Mouse (Mus musculus) CH12.LX (cell line): ENCODE measurements around the gene Rnf182. TPM values are rescaled to one million over a fixed set of nuclear protein-coding genes. Genes with fewer than 3 reads are reported as not detected.

Source experiments
- DNase-seq: peaks from one replicate; pipeline ENCODE4 v3.0.0-alpha.2; 2013; ENCODE audit errors: extremely low read depth
- H3K27ac ChIP-seq: 2 replicates; pipeline ENCODE4 v1.5.1; 2012; ENCODE audit warnings: low read depth, mild to moderate bottlenecking, control low read depth, moderate library complexity; ENCODE audit not compliant: insufficient read depth
- H3K27me3 ChIP-seq: replicated peaks from 2 replicates; pipeline ENCODE3; 2012; ENCODE audit warnings: inconsistent platforms
- H3K36me3 ChIP-seq, 2 experiments: replicated peaks in 1 of 2; 2 replicates each; pipeline versions ENCODE3 to v1.6.1; 2012; ENCODE audit warnings: inconsistent platforms in 1 of 2, low read length in 1 of 2, mild to moderate bottlenecking in 1 of 2, mixed read lengths in 1 of 2, moderate library complexity in 1 of 2; ENCODE audit not compliant: control insufficient read depth in 1 of 2, insufficient read depth in 1 of 2
- H3K4me1 ChIP-seq, 2 experiments: 2 replicates each; pipeline ENCODE4 v1.6.1; 2012; ENCODE audit warnings: inconsistent platforms in 1 of 2, moderate library complexity in 1 of 2; ENCODE audit not compliant: insufficient read depth in 2 of 2, control insufficient read depth in 1 of 2
- H3K4me2 ChIP-seq: 2 replicates; pipeline ENCODE4 v1.6.1; 2012; ENCODE audit warnings: low read depth, mild to moderate bottlenecking, control low read depth; ENCODE audit not compliant: poor library complexity, insufficient read depth, severe bottlenecking
- H3K4me3 ChIP-seq, 3 experiments: fragments of 150-350 bp in 1 of 3; sonication (generic) in 1 of 3; replicated peaks in 1 of 3; 2 replicates each; pipeline versions ENCODE3 to v1.5.1; 2011 to 2012; ENCODE audit warnings: low read depth in 2 of 3, low read length in 2 of 3, mild to moderate bottlenecking in 2 of 3, moderate library complexity in 2 of 3, control low read depth in 1 of 3, improper control_type of control experiment in 1 of 3, inconsistent platforms in 1 of 3, mixed read lengths in 1 of 3; ENCODE audit not compliant: poor library complexity in 1 of 3
- H3K79me2 ChIP-seq: replicated peaks from 2 replicates; pipeline ENCODE4 v1.6.1; 2012; ENCODE audit warnings: mild to moderate bottlenecking, moderate library complexity; ENCODE audit not compliant: control insufficient read depth, poor library complexity, insufficient read depth, severe bottlenecking; ENCODE audit errors: extremely low read depth
- H3K9ac ChIP-seq: 2 replicates; pipeline ENCODE4 v1.6.1; 2012; ENCODE audit warnings: low read depth, mild to moderate bottlenecking, control low read depth, moderate library complexity; ENCODE audit not compliant: insufficient read depth
- H3K9me3 ChIP-seq: replicated peaks from 2 replicates; pipeline ENCODE3; 2012; ENCODE audit warnings: low read length, inconsistent platforms, mixed read lengths
- CTCF ChIP-seq, 2 experiments: IDR thresholded peaks in 1 of 2; conservative IDR thresholded peaks in 1 of 2; 2 replicates each; pipeline ENCODE4 v1.5.1; 2011 to 2012; ENCODE audit warnings: low read depth in 2 of 2, low read length in 2 of 2, improper control_type of control experiment in 1 of 2, inconsistent platforms in 1 of 2, mild to moderate bottlenecking in 1 of 2, moderate library complexity in 1 of 2
- ETS1 ChIP-seq: conservative IDR thresholded peaks from 2 replicates; pipeline ENCODE4 v1.6.1; 2012; ENCODE audit warnings: low read depth, mild to moderate bottlenecking, inconsistent platforms, low read length, improper control_type of control experiment, moderate library complexity
- HCFC1 ChIP-seq: IDR thresholded peaks from 2 replicates; pipeline ENCODE4 v1.6.1; 2012; ENCODE audit warnings: low read depth, mild to moderate bottlenecking, inconsistent platforms, low read length, improper control_type of control experiment
- IRF4 ChIP-seq: IDR thresholded peaks from 2 replicates; pipeline ENCODE4 v1.6.1; 2014; ENCODE audit warnings: low read depth, mild to moderate bottlenecking, inconsistent platforms, low read length, improper control_type of control experiment
- MAZ ChIP-seq: IDR thresholded peaks from 2 replicates; pipeline ENCODE4 v1.6.1; 2012; ENCODE audit warnings: low read depth, mild to moderate bottlenecking, inconsistent platforms, low read length, improper control_type of control experiment, moderate library complexity
- MXI1 ChIP-seq: IDR thresholded peaks from 2 replicates; pipeline ENCODE4 v1.6.1; 2011; ENCODE audit warnings: mild to moderate bottlenecking, low read depth, low read length, improper control_type of control experiment
- NELFE ChIP-seq: IDR thresholded peaks from 2 replicates; pipeline ENCODE4 v1.6.1; 2011; ENCODE audit warnings: low read depth, low read length, improper control_type of control experiment
- POLR2A ChIP-seq: IDR thresholded peaks from 2 replicates; pipeline ENCODE4 v1.6.1; 2011; ENCODE audit warnings: low read depth, mild to moderate bottlenecking, improper control_type of control experiment, low read length
- RCOR1 ChIP-seq: conservative IDR thresholded peaks from 2 replicates; pipeline ENCODE4 v1.6.1; 2012; ENCODE audit warnings: low read depth, mild to moderate bottlenecking, inconsistent platforms, low read length, improper control_type of control experiment
- USF2 ChIP-seq: conservative IDR thresholded peaks from 2 replicates; pipeline ENCODE4 v1.6.1; 2011; ENCODE audit warnings: low read depth, low read length, improper control_type of control experiment
- ZC3H11A ChIP-seq: IDR thresholded peaks from 2 replicates; pipeline ENCODE4 v1.6.1; 2012; ENCODE audit warnings: low read depth, mild to moderate bottlenecking, inconsistent platforms, low read length, improper control_type of control experiment
- ZMIZ1 ChIP-seq: IDR thresholded peaks from 2 replicates; pipeline ENCODE4 v1.6.1; 2012; ENCODE audit warnings: low read depth, mild to moderate bottlenecking, inconsistent platforms, low read length, improper control_type of control experiment
- ZNF384 ChIP-seq: IDR thresholded peaks from 2 replicates; pipeline ENCODE4 v1.6.1; 2012; ENCODE audit warnings: low read depth, low read length, improper control_type of control experiment, inconsistent platforms
- dilution Hi-C: fragments of 300-500 bp; cut with MboI; formaldehyde crosslinking; loops from 2 replicates; pipeline ENCODE4 v1.14.3; 2020; ENCODE audit warnings: low sequenced_read_pairs; ENCODE audit not compliant: extremely low pct_unique_long_range_greater_than_20kb, extremely low pct_ligation_motif_present
- in situ Hi-C: fragments of 300-500 bp; cut with MboI; formaldehyde crosslinking; loops from 3 replicates; pipeline ENCODE4 v1.14.3; 2019; ENCODE audit warnings: low sequenced_read_pairs, low pct_ligation_motif_present, low pct_unique_long_range_greater_than_20kb, mixed read lengths
- polyA plus RNA-seq: library from polyadenylated mRNA; unstranded; fragments of >175 nt; gene quantifications from 2 replicates; pipeline ENCODE4 v1.2.1, GENCODE M21; 2012; ENCODE audit warnings: low read depth; ENCODE audit not compliant: insufficient read length
- total RNA-seq, 2 experiments: library from RNA; depleted of rRNA; stranded (reverse); fragments of 300-350 nt in 1 of 2; fragments of >200 nt in 1 of 2; gene quantifications; 2 replicates each; pipeline ENCODE4 v1.2.3; 2012 to 2014

Gene Rnf182
- total RNA-seq (2012; rRNA removed) (not detected in 2 replicates), total RNA-seq (2014; rRNA removed) (not detected in 2 replicates), polyA plus RNA-seq (not detected in 2 replicates)

GRCm38 (mm10) chr13:43615577-43616254 is at the start of gene Rnf182:
TSS of gene Rnf182 (plus strand) at chr13:43615710.
- H3K27me3 ChIP-seq: peaks cover 23% of the 10 kb centered on the region
- 0 out of 2 replicates have a peak within 1 kb of the TSS, but pooled peaks have one; percentile 7 for H3K9ac ChIP-seq
- peak; percentile 30 for DNase-seq
- peak within 1 kb of the TSS; percentile 10 to 53 (median 49) for H3K4me3 ChIP-seq
- TF ChIP-seq CTCF (conservative IDR thresholded peaks at IDR 0.05 in 1 of 2, IDR thresholded peaks at IDR 0.05 in 1 of 2; ENCODE audit: low read depth in 2 of 2, low read length in 2 of 2): no peak
- 0 out of 2 replicates have a peak, but pooled peaks have one; percentile 32 for TF ChIP-seq MXI1
- no peaks in the 10 kb centered on the region for H3K79me2 ChIP-seq
- H3K27ac ChIP-seq: no peak within 1 kb of the TSS
- no peaks in the 10 kb centered on the region for H3K36me3 ChIP-seq
- H3K4me1 ChIP-seq: peaks cover 0 to 26% of the 10 kb centered on the region in 2 experiments; a peak in 2 of 4 replicates
- H3K9me3 ChIP-seq: no peaks in the 10 kb centered on the region
- dilution Hi-C loops: no loop called here
- in situ Hi-C loops: no loop called here
- peak within 1 kb of the TSS; percentile 96 for H3K4me2 ChIP-seq

GRCm38 (mm10) chr13:43566184-43566583 is 49.3 kb upstream of the Rnf182 start:
- Histone ChIP-seq H3K4me2 (no peak overlapping the region), H3K4me3 (no peak overlapping the region), H3K27me3 (no peaks in the 10 kb centered on the region), H3K9me3 (peaks cover 9% of the 10 kb centered on the region), H3K27ac (no peak overlapping the region), H3K9ac (no peak overlapping the region), H3K36me3 (no peaks in the 10 kb centered on the region), H3K79me2 (no peaks in the 10 kb centered on the region), H3K4me1 (peaks cover 0 to 17% of the 10 kb centered on the region in 2 experiments; a peak in 3 of 4 replicates)
- TF ChIP-seq MAZ (no peak), ETS1 (no peak), USF2 (no peak), ZMIZ1 (no peak), POLR2A (no peak), RCOR1 (no peak), ZC3H11A (no peak), HCFC1 (no peak), IRF4 (no peak), ZNF384 (no peak), NELFE (no peak)
- DNase-seq: no peak
- in situ Hi-C loops: loop anchor here (25.0 kb wide), 1 partner anchor 379 kb away; no protein-coding TSS in a partner anchor
- dilution Hi-C loops: no loop called here
